Mouse (Mus musculus) right cerebral cortex, postnatal 10 days (tissue): ENCODE results near the gene Liph.
A peak's percentile ranks its signal among the peaks of the same experiment; 100 is the strongest.
"Not testable (repeated sequence)": the region's sequence is repeated elsewhere in the genome, so short reads cannot be mapped to it uniquely, and the experiment has no call there.

Experiments used
- DNase-seq, 2 experiments: peaks; one replicate each; pipeline ENCODE4 v3.0.0; 2021; ENCODE audit warnings: low spot score in 2 of 2

Liph gene

GRCm38 (mm10) chr16:21976203-21976602 lies 19.3 kb downstream of the Liph start:
- DNase-seq, result no peak

- no peak for DNase-seq
Measured at GRCm38 (mm10) chr16:21971446-21971845, 24.0 kb downstream of the Liph start.

- no peak for DNase-seq
Measured at GRCm38 (mm10) chr16:21970536-21970935, 24.9 kb downstream of the Liph start.

- DNase-seq, result no peak
Measured at GRCm38 (mm10) chr16:21969874-21970273, 25.6 kb downstream of the Liph start.

- DNase-seq, result no peak
Measured at GRCm38 (mm10) chr16:21965576-21965975, 29.9 kb downstream of the Liph start.

- DNase-seq, result no peak
Measured at GRCm38 (mm10) chr16:21955591-21955990, 39.9 kb downstream of the Liph start.

GRCm38 (mm10) chr16:21946761-21947715 lies 48.4 kb downstream of the Liph start, which contains the start of gene Tmem41a:
Gene Tmem41a (minus strand): TSS chr16:21947552.
- peak; percentile 90 for DNase-seq

- DNase-seq, result no peak
Measured at GRCm38 (mm10) chr16:21928471-21928870, 67.0 kb downstream of the Liph start.

GRCm38 (mm10) chr16:21916681-21917080 lies 78.8 kb downstream of the Liph start:
- DNase-seq, result no peak

GRCm38 (mm10) chr16:21913347-21913746 lies 82.1 kb downstream of the Liph start:
- peak in 1 of 2 experiments; percentile 48 for DNase-seq

- DNase-seq, result not testable (repeated sequence)
Measured at GRCm38 (mm10) chr16:21908906-21909305, 86.6 kb downstream of the Liph start.

- no peak for DNase-seq
Measured at GRCm38 (mm10) chr16:21906902-21907301, 88.6 kb downstream of the Liph start.

- DNase-seq, result no peak
Measured at GRCm38 (mm10) chr16:21905996-21906395, 89.5 kb downstream of the Liph start.

GRCm38 (mm10) chr16:21904636-21905035 lies 90.8 kb downstream of the Liph start:
- no peak for DNase-seq
